Comparison of ENCODE assay signal across 24 mouse cellular contexts in genomic region chr3:31031621-31032020, GRCm38 (mm10). TPM values are rescaled to one million over a fixed set of nuclear protein-coding genes. Genes with fewer than 3 reads are reported as not detected.
A peak's percentile ranks its signal among the peaks of the same experiment; 100 is the strongest.
DNase-seq lines count a peak whose midpoint lies in the region; TF ChIP-seq lines count a peak whose summit lies in the region.
"Had no signal": no experiment of that assay in that cellular context is flagged by ENCODE, and none has a peak within 500 bp of the region (broad histone marks: within the 10 kb centered on the region; RNA-seq: fewer than 3 reads in every experiment).

No protein-coding gene starts in this region.

- no peak overlapping the region for H3K4me3 ChIP-seq in cerebellum, adult 2 months (replicated peaks; ENCODE audit: insufficient read depth, low read depth, low read length)
- H3K4me3 ChIP-seq in layer of hippocampus, adult 2 months = no peak overlapping the region
- no peak overlapping the region for H3K4me3 ChIP-seq in lung, adult 2 months (replicated peaks; ENCODE audit: extremely low read depth, low read depth, low read length)
- H3K4me3 ChIP-seq: embryonic facial prominence, embryonic 12.5 days; heart, adult 2 months; heart, embryonic 12.5 days; hindbrain, embryonic 13.5 days; left cerebral cortex, adult 2 months; limb, embryonic 15.5 days; liver, embryonic 13.5 days had no signal

- H3K4me1 ChIP-seq in cerebellum, adult 2 months (ENCODE audit: control insufficient read depth, insufficient read depth, low read length) = peaks cover 4% of the 10 kb centered on the region
- H3K4me1 ChIP-seq in lung, adult 2 months (ENCODE audit: control insufficient read depth, insufficient read depth, low read length) = no peaks in the 10 kb centered on the region
- H3K4me1 ChIP-seq: embryonic facial prominence, embryonic 12.5 days; heart, embryonic 12.5 days; hindbrain, embryonic 13.5 days; limb, embryonic 15.5 days; liver, embryonic 13.5 days had no signal

- H3K27me3 ChIP-seq in cerebellum, adult 2 months (ENCODE audit: control insufficient read depth, insufficient read depth, low read length) = no peaks in the 10 kb centered on the region
- H3K27me3 ChIP-seq: embryonic facial prominence, embryonic 12.5 days; heart, embryonic 12.5 days; hindbrain, embryonic 13.5 days; limb, embryonic 15.5 days; liver, embryonic 13.5 days; Patski had no signal

- 12% methylated on average over 9 of the region's 9 CpGs for WGBS in cerebellum, adult 2 months
- WGBS in lung, adult 2 months = 95% methylated on average over 9 of the region's 9 CpGs

- TF ChIP-seq POLR2A in cerebellum, adult 2 months (IDR thresholded peaks at IDR 0.05; ENCODE audit: borderline replicate concordance, insufficient read depth, low read length) = no peak
- TF ChIP-seq POLR2A in lung, adult 2 months (IDR thresholded peaks at IDR 0.05; ENCODE audit: borderline replicate concordance, extremely low read depth, low read depth, low read length) = no peak

- peak; percentile 84 for DNase-seq in heart, adult 11 months
- no peak for DNase-seq in heart, adult 18-20 months
- DNase-seq in cerebellum, adult 2 months = peak; percentile 63 to 77
- DNase-seq in cerebellum, postnatal 14 days = peak; percentile 53 to 57
- no peak for DNase-seq in kidney, postnatal 25 days
- no peak for DNase-seq in layer of hippocampus, adult 2 months (ENCODE audit: low spot score in 2 of 2)
- no peak for DNase-seq in lung, adult 2 months
- DNase-seq: adrenal gland, postnatal 25 days; gastrocnemius, postnatal 14 days; heart, adult 2 months; heart, postnatal 4 days; kidney, postnatal 14 days; left cerebral cortex, postnatal 4 days; liver, embryonic 13.5 days; lung, adult 18-20 months; lung, postnatal 10 days; midbrain, embryonic 14.5 days; thymus, adult 2 months had no signal

- H3K27ac ChIP-seq in cerebellum, adult 2 months (ENCODE audit: insufficient read depth, low read length) = no peak overlapping the region
- no peak overlapping the region for H3K27ac ChIP-seq in layer of hippocampus, adult 2 months
- H3K27ac ChIP-seq: embryonic facial prominence, embryonic 12.5 days; heart, adult 2 months; hindbrain, embryonic 13.5 days; left cerebral cortex, adult 2 months; limb, embryonic 15.5 days; liver, embryonic 13.5 days had no signal

- TF ChIP-seq CTCF in cerebellum, adult 2 months (IDR thresholded peaks at IDR 0.05; ENCODE audit: borderline replicate concordance, insufficient read depth, low read depth, low read length) = no peak
- no peak for TF ChIP-seq CTCF in layer of hippocampus, adult 2 months (conservative IDR thresholded peaks at IDR 0.05)
- no peak for TF ChIP-seq CTCF in lung, adult 2 months (IDR thresholded peaks at IDR 0.05; ENCODE audit: insufficient read depth, low read length)

RNA-seq across cellular contexts. Expression of gene Prkci, which starts 36.1 kb away (rescaled TPM):
- total RNA-seq in heart, adult 18-20 months (2021) = 10 to 100 TPM; 12.6 to 13.0 TPM
- 36.5 and 42.9 TPM in 2 replicates for polyA plus RNA-seq in cerebellum, adult 2 months (2012; rRNA removed)
- 10 to 100 TPM; 60.9 to 65.0 TPM for total RNA-seq in layer of hippocampus, adult 2 months (2021)
- polyA plus RNA-seq in lung, adult 2 months (2012; rRNA removed) = 29.0 and 42.9 TPM in 2 replicates

Comparison
In these comparisons a context has a peak if more than half of its experiments do, and no peak if none do; other contexts are left out.
1. DNase-seq: peak in heart, adult 11 months (single experiment), cerebellum, adult 2 months (2 of 2) and cerebellum, postnatal 14 days (2 of 2); none in heart, adult 18-20 months (0 of 2), kidney, postnatal 25 days (0 of 2), layer of hippocampus, adult 2 months (0 of 2) and lung, adult 2 months (single experiment).
2. RNA of gene Prkci, which starts 36.1 kb away (total RNA-seq): 60.9 to 65.0 TPM in layer of hippocampus, adult 2 months; 12.6 to 13.0 TPM in heart, adult 18-20 months; every median in the first group is over 4 times any median in the second.